Mouse (Mus musculus) kidney, postnatal 10 days (tissue): Measurements from ENCODE around the gene Gk5.
"Not testable (repeated sequence)": the region's sequence is repeated elsewhere in the genome, so short reads cannot be mapped to it uniquely, and the experiment has no call there.

ENCODE experiments used
- DNase-seq: peaks from one replicate; pipeline ENCODE4 v3.0.0; 2021; ENCODE audit warnings: mixed read lengths

Gene Gk5

GRCm38 (mm10) chr9:96152801-96153200 lies 33.6 kb downstream of the Gk5 start:
- no peak for DNase-seq

GRCm38 (mm10) chr9:96158431-96158830 lies 39.3 kb downstream of the Gk5 start:
- peak; percentile 14 for DNase-seq

GRCm38 (mm10) chr9:96159047-96159446 lies 39.9 kb downstream of the Gk5 start:
- DNase-seq = peak; percentile 19

GRCm38 (mm10) chr9:96160767-96161166 lies 41.6 kb downstream of the Gk5 start:
- DNase-seq = peak; percentile 29

GRCm38 (mm10) chr9:96162421-96162820 lies 43.3 kb downstream of the Gk5 start:
- DNase-seq = no peak

- no peak for DNase-seq
These were observed 44.3 kb downstream of the Gk5 start for GRCm38 (mm10) chr9:96163443-96163842.

GRCm38 (mm10) chr9:96163983-96164382 lies 44.8 kb downstream of the Gk5 start:
- DNase-seq = not testable (repeated sequence)

- peak; percentile 82 for DNase-seq
These were observed 48.0 kb downstream of the Gk5 start for GRCm38 (mm10) chr9:96167168-96167585.

- no peak for DNase-seq
These were observed 51.4 kb downstream of the Gk5 start for GRCm38 (mm10) chr9:96170600-96170999.

GRCm38 (mm10) chr9:96184909-96185308 lies 65.7 kb downstream of the Gk5 start:
- no peak for DNase-seq

- DNase-seq = no peak
These were observed 67.5 kb downstream of the Gk5 start for GRCm38 (mm10) chr9:96186701-96187100.

GRCm38 (mm10) chr9:96195885-96196622 lies 76.9 kb downstream of the Gk5 start, which contains the start of gene Tfdp2:
TSS of gene Tfdp2 (plus strand) at chr9:96196275.
- peak; percentile 94 for DNase-seq

- DNase-seq = peak; percentile 60
These were observed 77.5 kb downstream of the Gk5 start for GRCm38 (mm10) chr9:96196636-96197181.

GRCm38 (mm10) chr9:96197806-96198205 lies 78.6 kb downstream of the Gk5 start:
- no peak for DNase-seq

GRCm38 (mm10) chr9:96203663-96204062 lies 84.5 kb downstream of the Gk5 start:
- no peak for DNase-seq

- DNase-seq = no peak
These were observed 88.3 kb downstream of the Gk5 start for GRCm38 (mm10) chr9:96207428-96207827.

- DNase-seq = no peak
These were observed 94.0 kb downstream of the Gk5 start for GRCm38 (mm10) chr9:96213036-96213645.

- DNase-seq = no peak
These were observed 95.0 kb downstream of the Gk5 start for GRCm38 (mm10) chr9:96214171-96214570.

GRCm38 (mm10) chr9:96217299-96217698 lies 98.1 kb downstream of the Gk5 start:
- DNase-seq = no peak

GRCm38 (mm10) chr9:96217799-96218198 lies 98.6 kb downstream of the Gk5 start:
- DNase-seq = no peak

GRCm38 (mm10) chr9:96219114-96219669 lies 100.0 kb downstream of the Gk5 start:
- no peak for DNase-seq

GRCm38 (mm10) chr9:96220419-96220818 lies 101.3 kb downstream of the Gk5 start:
- no peak for DNase-seq

- no peak for DNase-seq
These were observed 104.1 kb downstream of the Gk5 start for GRCm38 (mm10) chr9:96223302-96223701.

- DNase-seq = no peak
These were observed 109.1 kb downstream of the Gk5 start for GRCm38 (mm10) chr9:96228285-96228684.
